Mouse (Mus musculus): ENCODE measurements around the gene Olfr798. TPM values are rescaled to one million over a fixed set of nuclear protein-coding genes. Genes with fewer than 3 reads are reported as not detected.

Gene Olfr798
- total RNA-seq (2014; rRNA removed) (not detected in 2 replicates), polyA plus RNA-seq (2012; rRNA removed) (not detected in 2 replicates)

DNA sequence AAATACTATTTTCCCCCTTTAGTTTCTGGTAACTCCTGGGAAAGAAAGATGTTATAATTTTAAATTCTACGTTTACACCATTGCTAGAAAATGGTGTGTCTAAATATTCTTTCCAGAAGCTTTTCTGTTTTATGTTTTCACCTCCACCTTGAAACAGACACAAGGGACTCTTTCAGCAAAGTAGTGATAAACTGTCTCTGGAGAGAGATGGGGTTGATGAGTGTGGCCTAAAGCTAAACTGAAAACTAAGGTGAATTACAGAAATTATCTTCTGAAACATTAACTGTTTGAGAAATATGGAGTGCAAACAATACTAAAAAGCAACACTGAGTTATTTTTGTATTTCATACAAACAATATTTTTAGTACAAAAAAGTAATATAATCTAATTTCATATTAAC, at the start of gene Olfr798:
Olfr798 (minus strand) TSS at position 101 of the 400 bp plus-strand sequence.
- Histone ChIP-seq H3K4me1 (ENCODE audit: control insufficient read depth, insufficient read depth, low read length) (no peaks in the 10 kb centered on the region), H3K4me3 (ENCODE audit: insufficient read depth, low read depth, low read length) (no peak within 1 kb of the TSS), H3K79me2 (ENCODE audit: control insufficient read depth, insufficient read depth, low read length) (no peaks in the 10 kb centered on the region), H3K27me3 (ENCODE audit: control insufficient read depth, insufficient read depth, low read length) (no peaks in the 10 kb centered on the region), H3K36me3 (ENCODE audit: control insufficient read depth, insufficient read depth, low read length) (no peaks in the 10 kb centered on the region), H3K27ac (replicated peaks; ENCODE audit: insufficient read depth, low read depth, low read length) (no peak within 1 kb of the TSS), H3K9ac (ENCODE audit: low read depth, low read length) (no peak within 1 kb of the TSS)
- TF ChIP-seq POLR2A (IDR thresholded peaks at IDR 0.05; ENCODE audit: extremely low read depth, insufficient read depth, low read length) (no peak), CTCF (IDR thresholded peaks at IDR 0.05; ENCODE audit: low read depth, low read length) (no peak)
- DNase-seq (ENCODE audit: extremely low read depth, low read depth, low spot score): no peak
- WGBS: 55% methylated on average over 1 of the region's 1 CpGs

DNA sequence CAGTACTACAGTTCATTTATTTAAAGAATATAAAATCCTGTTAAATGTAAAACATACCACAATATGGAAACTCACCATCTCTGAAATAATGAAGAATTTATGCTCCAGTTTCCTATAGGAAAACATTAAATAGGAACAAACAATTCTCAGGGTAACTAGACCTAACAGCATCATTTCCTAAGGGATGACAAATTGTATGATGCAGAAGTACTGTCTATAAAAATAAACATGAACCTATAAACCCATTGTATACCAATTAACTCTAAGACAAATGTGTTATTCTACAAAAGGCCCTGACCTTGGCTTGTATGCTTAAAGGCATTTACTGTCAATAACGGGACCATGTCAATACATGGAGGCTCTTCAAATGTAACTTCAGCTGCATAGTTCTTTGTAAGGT, 46.0 kb upstream of the Olfr798 start, which contains the start of gene Olfr801:
Olfr801 (minus strand) TSS at position 101 of the 400 bp plus-strand sequence.
- no peaks in the 10 kb centered on the region for H3K79me2 ChIP-seq (ENCODE audit: control insufficient read depth, insufficient read depth, low read length)
- H3K4me3 ChIP-seq (ENCODE audit: insufficient read depth, low read depth, low read length): no peak within 1 kb of the TSS
- no peak for DNase-seq (ENCODE audit: extremely low read depth, low read depth, low spot score)
- no peaks in the 10 kb centered on the region for H3K4me1 ChIP-seq (ENCODE audit: control insufficient read depth, insufficient read depth, low read length)
- H3K27me3 ChIP-seq (ENCODE audit: control insufficient read depth, insufficient read depth, low read length): no peaks in the 10 kb centered on the region
- WGBS: 64% methylated on average over 1 of the region's 1 CpGs
- no peak for TF ChIP-seq CTCF (IDR thresholded peaks at IDR 0.05; ENCODE audit: low read depth, low read length)
- TF ChIP-seq POLR2A (IDR thresholded peaks at IDR 0.05; ENCODE audit: extremely low read depth, insufficient read depth, low read length): no peak
- H3K36me3 ChIP-seq (ENCODE audit: control insufficient read depth, insufficient read depth, low read length): no peaks in the 10 kb centered on the region
- H3K9ac ChIP-seq (ENCODE audit: low read depth, low read length): no peak within 1 kb of the TSS
- no peak within 1 kb of the TSS for H3K27ac ChIP-seq (replicated peaks; ENCODE audit: insufficient read depth, low read depth, low read length)

- no peak for DNase-seq (ENCODE audit: extremely low read depth, low read depth, low spot score)
- H3K4me3 ChIP-seq (ENCODE audit: insufficient read depth, low read depth, low read length): no peak within 1 kb of the TSS
- no peaks in the 10 kb centered on the region for H3K36me3 ChIP-seq (ENCODE audit: control insufficient read depth, insufficient read depth, low read length)
- no peak within 1 kb of the TSS for H3K9ac ChIP-seq (ENCODE audit: low read depth, low read length)
- TF ChIP-seq POLR2A (IDR thresholded peaks at IDR 0.05; ENCODE audit: extremely low read depth, insufficient read depth, low read length) (no peak), CTCF (IDR thresholded peaks at IDR 0.05; ENCODE audit: low read depth, low read length) (no peak)
- no peak within 1 kb of the TSS for H3K27ac ChIP-seq (replicated peaks; ENCODE audit: insufficient read depth, low read depth, low read length)
- H3K79me2 ChIP-seq (ENCODE audit: control insufficient read depth, insufficient read depth, low read length): no peaks in the 10 kb centered on the region
- no peaks in the 10 kb centered on the region for H3K4me1 ChIP-seq (ENCODE audit: control insufficient read depth, insufficient read depth, low read length)
- H3K27me3 ChIP-seq (ENCODE audit: control insufficient read depth, insufficient read depth, low read length): no peaks in the 10 kb centered on the region
Observed at GRCm38 (mm10) chr10:129657394-129657793, 29.7 kb upstream of the Olfr798 start, which contains the start of gene Olfr800. Olfr800 (plus strand) TSS chr10:129657694.

GRCm38 (mm10) chr10:129651763-129652162, 24.0 kb upstream of the Olfr798 start:
- Histone ChIP-seq H3K4me3 (ENCODE audit: insufficient read depth, low read depth, low read length) (no peak overlapping the region), H3K4me1 (ENCODE audit: control insufficient read depth, insufficient read depth, low read length) (no peaks in the 10 kb centered on the region), H3K9ac (ENCODE audit: low read depth, low read length) (no peak overlapping the region), H3K27me3 (ENCODE audit: control insufficient read depth, insufficient read depth, low read length) (no peaks in the 10 kb centered on the region), H3K79me2 (ENCODE audit: control insufficient read depth, insufficient read depth, low read length) (no peaks in the 10 kb centered on the region), H3K27ac (replicated peaks; ENCODE audit: insufficient read depth, low read depth, low read length) (no peak overlapping the region), H3K36me3 (ENCODE audit: control insufficient read depth, insufficient read depth, low read length) (no peaks in the 10 kb centered on the region)
- DNase-seq (ENCODE audit: extremely low read depth, low read depth, low spot score): no peak
- WGBS: 91% methylated on average over 1 of the region's 1 CpGs
- TF ChIP-seq CTCF (IDR thresholded peaks at IDR 0.05; ENCODE audit: low read depth, low read length): no peak
- no peak for TF ChIP-seq POLR2A (IDR thresholded peaks at IDR 0.05; ENCODE audit: extremely low read depth, insufficient read depth, low read length)

DNA sequence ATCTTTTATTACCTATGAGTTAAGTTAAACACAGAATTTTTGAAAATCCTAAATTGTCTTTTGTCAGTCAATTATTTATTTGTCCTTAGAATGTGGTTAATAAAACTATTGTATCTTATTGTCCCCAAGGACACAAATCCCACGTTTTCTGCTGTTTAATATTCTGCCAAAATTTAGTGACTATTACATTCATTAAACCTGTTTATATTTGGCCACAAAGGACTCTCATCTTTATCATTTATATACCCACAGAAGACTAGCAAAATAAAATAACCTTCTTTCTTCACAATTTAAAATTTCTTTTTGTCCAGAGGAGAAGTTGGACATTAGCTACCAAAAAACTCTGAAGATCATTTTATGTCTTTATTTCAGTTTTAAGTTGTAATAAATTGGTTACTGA, 9.4 kb upstream of the Olfr798 start, which contains the start of gene Olfr799:
Olfr799 (plus strand) TSS at position 301 of the 400 bp plus-strand sequence.
- no peak for DNase-seq (ENCODE audit: extremely low read depth, low read depth, low spot score)
- no peak for TF ChIP-seq POLR2A (IDR thresholded peaks at IDR 0.05; ENCODE audit: extremely low read depth, insufficient read depth, low read length)
- TF ChIP-seq CTCF (IDR thresholded peaks at IDR 0.05; ENCODE audit: low read depth, low read length): no peak
- H3K79me2 ChIP-seq (ENCODE audit: control insufficient read depth, insufficient read depth, low read length): no peaks in the 10 kb centered on the region
- H3K4me1 ChIP-seq (ENCODE audit: control insufficient read depth, insufficient read depth, low read length): no peaks in the 10 kb centered on the region
- no peak within 1 kb of the TSS for H3K27ac ChIP-seq (replicated peaks; ENCODE audit: insufficient read depth, low read depth, low read length)
- no peaks in the 10 kb centered on the region for H3K27me3 ChIP-seq (ENCODE audit: control insufficient read depth, insufficient read depth, low read length)
- no peaks in the 10 kb centered on the region for H3K36me3 ChIP-seq (ENCODE audit: control insufficient read depth, insufficient read depth, low read length)
- H3K9ac ChIP-seq (ENCODE audit: low read depth, low read length): no peak within 1 kb of the TSS
- H3K4me3 ChIP-seq (ENCODE audit: insufficient read depth, low read depth, low read length): no peak within 1 kb of the TSS
- 8% methylated on average over 1 of the region's 1 CpGs for WGBS

DNA sequence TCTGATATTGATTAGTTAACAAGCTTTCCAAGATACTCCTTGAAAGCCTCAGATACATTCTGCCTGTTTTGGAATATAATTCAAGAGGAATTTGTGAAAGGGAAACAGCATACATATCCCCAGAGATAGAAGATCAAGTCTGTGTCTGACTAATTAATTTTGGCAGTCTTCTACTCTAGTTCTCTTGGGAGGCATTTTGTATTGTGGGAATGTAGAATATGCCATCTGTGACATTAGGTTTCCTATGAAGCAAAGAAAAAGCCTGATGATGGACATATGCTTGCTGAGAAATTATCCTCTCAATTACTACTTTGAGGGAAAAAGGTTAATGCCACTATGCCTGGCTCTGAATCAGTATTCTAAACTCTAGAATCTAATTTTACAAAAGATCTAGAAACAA, 4.5 kb downstream of the Olfr798 start:
- H3K27me3 ChIP-seq (ENCODE audit: control insufficient read depth, insufficient read depth, low read length): no peaks in the 10 kb centered on the region
- H3K9ac ChIP-seq (ENCODE audit: low read depth, low read length): no peak overlapping the region
- H3K27ac ChIP-seq (replicated peaks; ENCODE audit: insufficient read depth, low read depth, low read length): no peak overlapping the region
- TF ChIP-seq POLR2A (IDR thresholded peaks at IDR 0.05; ENCODE audit: extremely low read depth, insufficient read depth, low read length): no peak
- no peak for TF ChIP-seq CTCF (IDR thresholded peaks at IDR 0.05; ENCODE audit: low read depth, low read length)
- no peaks in the 10 kb centered on the region for H3K4me1 ChIP-seq (ENCODE audit: control insufficient read depth, insufficient read depth, low read length)
- H3K79me2 ChIP-seq (ENCODE audit: control insufficient read depth, insufficient read depth, low read length): no peaks in the 10 kb centered on the region
- no peaks in the 10 kb centered on the region for H3K36me3 ChIP-seq (ENCODE audit: control insufficient read depth, insufficient read depth, low read length)
- H3K4me3 ChIP-seq (ENCODE audit: insufficient read depth, low read depth, low read length): no peak overlapping the region
- no peak for DNase-seq (ENCODE audit: extremely low read depth, low read depth, low spot score)
